Mouse (Mus musculus) heart, adult 2 months (tissue): Measurements from ENCODE around the gene Hoxd11.

ENCODE experiments used
- CTCF ChIP-seq: fragments of 200-600 bp; IDR thresholded peaks from 2 replicates; pipeline ENCODE4 v1.8.1; 2022; ENCODE audit warnings: antibody characterized with exemption, mild to moderate bottlenecking, moderate library complexity
- EP300 ChIP-seq: fragments of 200-500 bp; IDR thresholded peaks from 2 replicates; pipeline ENCODE4 v1.6.1; 2011; ENCODE audit warnings: low read depth, low read length, control low read depth; ENCODE audit not compliant: insufficient read depth
- POLR2A ChIP-seq: fragments of 200-500 bp; IDR thresholded peaks from 2 replicates; pipeline ENCODE4 v1.6.1; 2011; ENCODE audit warnings: mild to moderate bottlenecking, low read depth, low read length, control low read depth; ENCODE audit not compliant: insufficient read depth

GRCm38 (mm10) chr2:74734996-74735811, 55.8 kb downstream of the Hoxd11 start:
- no peak for TF ChIP-seq CTCF
- no peak for TF ChIP-seq POLR2A
- TF ChIP-seq EP300 = no peak
